Mouse (Mus musculus) adrenal gland, postnatal 4 days (tissue): ENCODE measurements at regions not wholly inside any gene's neighbourhood (a gene's known extent, or its start where the extent isn't known, plus 50 kb on each side); places are given as distances from the start of the nearest gene placed in this dataset.

Experiments
- DNase-seq, 2 experiments: peaks; one replicate each; pipeline ENCODE4 v3.0.0; 2021 to 2022; ENCODE audit warnings: low spot score in 2 of 2, mixed read lengths in 2 of 2

GRCm38 (mm10) chr6:100338291-100338690, 51.0 kb upstream of the Rybp start:
- no peak for DNase-seq
